ENCODE assay signal across 1 mouse cellular context in the genomic region with DNA sequence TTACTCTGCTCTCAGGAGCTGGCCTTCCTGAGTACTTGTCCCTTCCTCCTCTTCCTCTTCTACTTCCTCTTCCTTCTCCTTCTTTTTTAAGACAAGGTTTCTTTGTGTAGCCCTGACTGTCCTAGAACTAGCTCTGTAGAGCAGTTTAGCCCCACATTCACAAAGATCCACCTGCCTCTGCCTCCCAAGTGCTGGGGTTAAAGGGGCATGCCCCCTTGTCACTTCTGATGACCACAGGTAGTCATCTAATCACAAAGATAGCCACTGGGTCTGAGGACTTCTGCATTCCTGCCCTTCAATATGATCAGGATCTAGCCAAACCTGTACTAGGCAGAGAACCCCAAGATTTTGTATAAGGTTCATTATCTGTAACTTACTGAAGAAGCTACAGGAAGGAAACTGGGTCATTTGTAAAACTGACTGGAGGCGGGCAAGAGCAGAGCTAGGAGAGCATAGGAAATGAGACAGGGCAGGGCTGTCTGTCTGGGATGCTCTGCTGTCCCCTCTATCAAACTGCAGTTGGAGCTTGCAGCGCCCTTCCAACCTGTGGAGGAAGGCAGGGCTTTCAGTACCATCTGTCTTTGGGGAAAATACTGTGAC.
TF ChIP-seq lines count a peak whose summit lies in the region.

No protein-coding gene starts in this region.

TF ChIP-seq in MEL, 35 proteins besides CTCF, POLR2A, EP300 and RAD21 (continued from another document):
- TF ChIP-seq ZNF384 (IDR thresholded peaks at IDR 0.05; ENCODE audit: low read depth, low read length) (no peak), UBTF (IDR thresholded peaks at IDR 0.05; ENCODE audit: borderline replicate concordance, insufficient read depth, low read depth, low read length) (no peak), ZKSCAN1 (IDR thresholded peaks at IDR 0.05; ENCODE audit: low read depth, low read length) (0 out of 2 replicates have a peak, but pooled peaks have one; percentile 18), TBP (IDR thresholded peaks at IDR 0.05; ENCODE audit: low read depth, low read length) (no peak; the same call in 1 of the 2 replicates), MXI1 (IDR thresholded peaks at IDR 0.05; ENCODE audit: low read depth, low read length) (peak; percentile 59; the same call in 1 of the 2 replicates), TCF12 (IDR thresholded peaks at IDR 0.05; ENCODE audit: low read depth, low read length) (no peak), GABPA (IDR thresholded peaks at IDR 0.05; ENCODE audit: low read depth, low read length) (no peak), ELF1 (IDR thresholded peaks at IDR 0.05; ENCODE audit: low read depth, low read length) (no peak), CHD1 (IDR thresholded peaks at IDR 0.05; ENCODE audit: low read depth, low read length) (0 out of 2 replicates have a peak, but pooled peaks have one; percentile 27), MAZ (IDR thresholded peaks at IDR 0.05; ENCODE audit: low read depth, low read length) (0 out of 2 replicates have a peak, but pooled peaks have one; percentile 50), ZC3H11A (IDR thresholded peaks at IDR 0.05; ENCODE audit: low read depth, low read length) (0 out of 2 replicates have a peak, but pooled peaks have one; percentile 21), MEF2A (IDR thresholded peaks at IDR 0.05; ENCODE audit: extremely low read depth, insufficient replicate concordance, low read depth, low read length, poor library complexity, severe bottlenecking) (no peak), USF1 (IDR thresholded peaks at IDR 0.05; ENCODE audit: low read depth, low read length) (no peak), MAFK (IDR thresholded peaks at IDR 0.05; ENCODE audit: borderline replicate concordance, low read depth, low read length) (no peak), NELFE (IDR thresholded peaks at IDR 0.05; ENCODE audit: low read depth, low read length) (peak; percentile 44), CHD2 (IDR thresholded peaks at IDR 0.05; ENCODE audit: low read length) (no peak), SMC3 (IDR thresholded peaks at IDR 0.05; ENCODE audit: low read depth, low read length) (no peak), HCFC1 (IDR thresholded peaks at IDR 0.05; ENCODE audit: low read depth, low read length) (no peak), ZMIZ1 (IDR thresholded peaks at IDR 0.05; ENCODE audit: low read depth, low read length) (peak; percentile 58; the same call in 1 of the 2 replicates), GATA1 (IDR thresholded peaks at IDR 0.05; ENCODE audit: low read depth, low read length) (no peak), POLR2AphosphoS5 (IDR thresholded peaks at IDR 0.05; ENCODE audit: borderline replicate concordance, low read depth, low read length) (no peak), USF2 (IDR thresholded peaks at IDR 0.05; ENCODE audit: borderline replicate concordance in 1 of 2, insufficient read depth in 1 of 2, low read depth in 1 of 2, low read length in 2 of 2) (no peak), RCOR1 (IDR thresholded peaks at IDR 0.05; ENCODE audit: low read depth, low read length) (peak; percentile 55; the same call in 1 of the 2 replicates), KAT2A (conservative IDR thresholded peaks at IDR 0.05; ENCODE audit: low read depth, low read length) (no peak), TAL1 (IDR thresholded peaks at IDR 0.05; ENCODE audit: low read length) (no peak), MYC (IDR thresholded peaks at IDR 0.05; ENCODE audit: low read depth, low read length) (no peak), BHLHE40 (IDR thresholded peaks at IDR 0.05; ENCODE audit: borderline replicate concordance, low read depth, low read length) (no peak), POLR2AphosphoS2 (IDR thresholded peaks at IDR 0.05; ENCODE audit: low read length) (no peak)
